Mouse (Mus musculus) bone marrow, adult 2 months (tissue): Measurements from ENCODE around the gene Slc22a15.

Source experiments
- CTCF ChIP-seq: fragments of 200-500 bp; IDR thresholded peaks from 2 replicates; pipeline ENCODE4 v1.5.1; 2011; ENCODE audit warnings: low read length, control low read depth; ENCODE audit not compliant: control insufficient read depth, insufficient read depth
- POLR2A ChIP-seq: fragments of 200-500 bp; IDR thresholded peaks from 2 replicates; pipeline ENCODE4 v1.6.1; 2011; ENCODE audit warnings: low read depth, mild to moderate bottlenecking, control low read depth, low read length, borderline replicate concordance; ENCODE audit not compliant: control insufficient read depth

DNA sequence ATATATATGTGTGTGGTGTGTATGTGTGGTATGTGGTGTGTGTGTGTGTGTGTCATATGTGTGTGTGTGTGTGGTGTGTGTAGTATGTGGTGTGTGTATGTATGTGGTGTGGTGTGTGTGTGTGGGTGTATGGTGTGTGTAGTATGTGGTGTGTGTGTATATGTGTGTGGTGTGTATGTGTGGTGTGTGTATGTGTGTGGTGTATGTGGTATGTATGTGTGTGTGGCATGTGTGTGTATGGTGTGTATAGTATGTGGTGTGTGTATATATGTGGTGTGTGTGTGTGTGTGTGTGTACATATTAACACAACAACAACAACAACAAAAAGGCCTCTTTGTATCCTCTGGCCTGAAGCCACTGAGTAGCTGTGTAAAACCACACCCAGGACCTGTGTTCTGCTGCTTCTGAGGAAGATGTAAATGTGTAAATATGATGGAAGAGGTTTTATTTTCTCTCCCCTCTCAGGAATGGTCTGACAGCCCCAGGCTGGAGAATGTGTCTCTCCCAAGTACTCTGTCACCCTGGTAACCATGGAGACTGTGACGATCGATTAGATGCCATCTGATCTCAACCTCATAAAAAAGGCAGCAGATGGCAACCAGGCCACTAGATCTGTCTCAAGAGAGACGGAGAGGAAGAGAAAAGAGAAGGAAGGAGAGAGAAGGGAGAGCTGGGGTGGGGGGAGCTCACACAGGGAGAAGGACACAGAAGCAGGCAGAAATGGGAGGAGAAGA is 42.7 kb upstream of the Slc22a15 start:
- no peak for TF ChIP-seq CTCF
- no peak for TF ChIP-seq POLR2A
